Mouse (Mus musculus) embryonic facial prominence, embryonic 14.5 days (tissue): Measurements from ENCODE around the gene Ppfibp2. TPM values are rescaled to one million over a fixed set of nuclear protein-coding genes. Genes with fewer than 3 reads are reported as not detected.

Experiments
- polyA plus RNA-seq: library from polyadenylated mRNA; unstranded; fragments of >200 nt; fragmentation: Nextera tagmentation; extraction: Ambion mirVana; gene quantifications from 2 replicates; pipeline ENCODE4 v1.2.1, GENCODE M21; 2014

The Ppfibp2 gene
- polyA plus RNA-seq, 1 experiment from 2014 or later = 14.3 TPM

Other genes with a start within 250 kb of the Ppfibp2 start
- gene Syt9, start 224.5 kb upstream of the Ppfibp2 start, polyA plus RNA-seq = 4.8 and 6.4 TPM in 2 replicates
- 26.9 and 31.3 TPM in 2 replicates for gene Olfml1, start 27.8 kb upstream of the Ppfibp2 start, polyA plus RNA-seq
- gene 5330417H12Rik, start 30.0 kb downstream of the Ppfibp2 start, polyA plus RNA-seq = not detected in 2 replicates
- gene Cyb5r2, start 162.8 kb downstream of the Ppfibp2 start, polyA plus RNA-seq = 0.33 and 0.60 TPM in 2 replicates
- not detected in 2 replicates for gene Ovch2, start 206.0 kb downstream of the Ppfibp2 start, polyA plus RNA-seq
- not detected in 2 replicates for gene Olfr467, start 217.1 kb downstream of the Ppfibp2 start, polyA plus RNA-seq
- gene Olfr469, start 230.3 kb downstream of the Ppfibp2 start, polyA plus RNA-seq = not detected in 2 replicates